ENCODE assay signal across 10 mouse cellular contexts in the genomic region with DNA sequence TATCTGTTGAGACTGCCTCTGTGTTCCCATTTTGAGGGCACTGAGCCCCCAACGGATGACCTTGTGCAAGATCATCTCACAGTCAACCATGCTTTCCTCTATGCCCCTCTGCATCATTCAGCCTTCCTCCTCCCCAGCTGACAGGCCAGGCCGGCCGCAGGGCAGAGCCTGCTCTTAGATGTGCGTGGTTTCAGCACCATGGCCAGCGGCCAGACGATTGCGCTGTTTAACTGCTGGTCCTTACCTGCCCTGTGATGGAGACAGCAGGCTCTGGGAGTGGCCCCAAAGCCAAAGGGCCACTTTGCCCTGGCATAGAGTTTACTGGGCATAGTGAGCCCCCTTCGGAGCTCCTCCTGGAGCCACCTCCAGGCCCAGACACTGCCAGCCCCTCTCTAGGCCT. TPM values are rescaled to one million over a fixed set of nuclear protein-coding genes. Genes with fewer than 3 reads are reported as not detected.
DNase-seq lines count a peak whose midpoint lies in the region; ATAC-seq and TF ChIP-seq lines count a peak whose summit lies in the region.
"Had no signal": no experiment of that assay in that cellular context is flagged by ENCODE, and none has a peak within 500 bp of the region (broad histone marks: within the 10 kb centered on the region; RNA-seq: fewer than 3 reads in every experiment).

No protein-coding gene starts in this region.

- H3K4me1 ChIP-seq in hindbrain, embryonic 10.5 days (replicated peaks) = peaks cover 34% of the 10 kb centered on the region
- H3K4me1 ChIP-seq in hindbrain, embryonic 12.5 days = peaks cover 13% of the 10 kb centered on the region; the same call in 1 of the 2 replicates
- no peaks in the 10 kb centered on the region for H3K4me1 ChIP-seq in MEL (ENCODE audit: control insufficient read depth in 1 of 2, insufficient read depth in 2 of 2, low read length in 2 of 2)
- peaks cover 2% of the 10 kb centered on the region; the same call in 1 of the 2 replicates for H3K4me1 ChIP-seq in midbrain, postnatal 0 days (ENCODE audit: insufficient read depth, low read length)
- H3K4me1 ChIP-seq: liver, embryonic 15.5 days; stomach, embryonic 15.5 days had no signal

- no peaks in the 10 kb centered on the region for H3K79me2 ChIP-seq in MEL (ENCODE audit: control insufficient read depth, insufficient read depth, low read length, poor library complexity)

- H3K36me3 ChIP-seq in hindbrain, embryonic 10.5 days = no peaks in the 10 kb centered on the region
- H3K36me3 ChIP-seq in hindbrain, embryonic 12.5 days = no peaks in the 10 kb centered on the region
- no peaks in the 10 kb centered on the region for H3K36me3 ChIP-seq in MEL (ENCODE audit: control insufficient read depth in 1 of 2, insufficient read depth in 2 of 2, low read length in 2 of 2)
- no peaks in the 10 kb centered on the region for H3K36me3 ChIP-seq in midbrain, postnatal 0 days (ENCODE audit: insufficient read depth, low read length)
- H3K36me3 ChIP-seq: liver, embryonic 15.5 days; stomach, embryonic 15.5 days had no signal

- no peaks in the 10 kb centered on the region for H3K27me3 ChIP-seq in hindbrain, embryonic 10.5 days (ENCODE audit: insufficient read depth, poor library complexity, severe bottlenecking)
- H3K27me3 ChIP-seq in hindbrain, embryonic 12.5 days = no peaks in the 10 kb centered on the region; the same call in 1 of the 2 replicates
- no peaks in the 10 kb centered on the region; a peak in 1 of 4 replicates for H3K27me3 ChIP-seq in MEL (ENCODE audit: control insufficient read depth in 1 of 2, insufficient read depth in 2 of 2, low read length in 2 of 2)
- no peaks in the 10 kb centered on the region for H3K27me3 ChIP-seq in midbrain, postnatal 0 days (ENCODE audit: insufficient read depth, low read length)
- H3K27me3 ChIP-seq: stomach, embryonic 15.5 days had no signal

- H3K4me3 ChIP-seq in hindbrain, embryonic 10.5 days = no peak overlapping the region
- H3K4me3 ChIP-seq in hindbrain, embryonic 12.5 days = no peak overlapping the region
- H3K4me3 ChIP-seq in MEL (ENCODE audit: control insufficient read depth in 1 of 2, insufficient read depth in 1 of 2, low read depth in 2 of 2, low read length in 2 of 2) = no peak overlapping the region
- H3K4me3 ChIP-seq in midbrain, postnatal 0 days (ENCODE audit: low read depth, low read length) = no peak overlapping the region
- H3K4me3 ChIP-seq: liver, embryonic 15.5 days; stomach, embryonic 15.5 days had no signal

- no peak for TF ChIP-seq EP300 in MEL (IDR thresholded peaks at IDR 0.05; ENCODE audit: low read depth in 1 of 2, low read length in 2 of 2)

- TF ChIP-seq POLR2A in MEL (IDR thresholded peaks at IDR 0.05; ENCODE audit: control insufficient read depth in 1 of 2, insufficient read depth in 1 of 2, low read depth in 1 of 2, low read length in 2 of 2, poor library complexity in 1 of 2) = no peak

- no peak overlapping the region for H3K27ac ChIP-seq in hindbrain, embryonic 10.5 days
- H3K27ac ChIP-seq in hindbrain, embryonic 12.5 days = no peak overlapping the region
- H3K27ac ChIP-seq in MEL (ENCODE audit: control insufficient read depth, low read depth, low read length) = no peak overlapping the region
- H3K27ac ChIP-seq in midbrain, postnatal 0 days (ENCODE audit: low read depth, low read length) = no peak overlapping the region
- H3K27ac ChIP-seq: liver, embryonic 15.5 days; stomach, embryonic 15.5 days had no signal

- no peak for TF ChIP-seq CTCF in MEL (IDR thresholded peaks at IDR 0.05 in 2 of 3, conservative IDR thresholded peaks at IDR 0.05 in 1 of 3; ENCODE audit: control insufficient read depth in 1 of 3, insufficient read depth in 1 of 3, low read depth in 2 of 3, low read length in 3 of 3, poor library complexity in 1 of 3, severe bottlenecking in 1 of 3)
- TF ChIP-seq CTCF in midbrain, postnatal 0 days (IDR thresholded peaks at IDR 0.05) = no peak

- H3K4me2 ChIP-seq in hindbrain, embryonic 12.5 days (replicated peaks) = no peak overlapping the region
- H3K4me2 ChIP-seq in midbrain, postnatal 0 days (ENCODE audit: low read depth, low read length, poor library complexity, severe bottlenecking) = no peak overlapping the region
- H3K4me2 ChIP-seq: liver, embryonic 15.5 days; stomach, embryonic 15.5 days had no signal

- peak; percentile 73 for DNase-seq in hindbrain, embryonic 10.5 days (ENCODE audit: low spot score)
- DNase-seq in MEL (ENCODE audit: low read depth, low spot score) = peak; percentile 70
- DNase-seq in embryo, embryonic 9.5 days (ENCODE audit: extremely low spot score) = peak; percentile 67
- peak; percentile 3 for DNase-seq in large intestine, adult 2 months (ENCODE audit: low read depth, low spot score)
- DNase-seq in retina, embryonic 14.5 days (ENCODE audit: low spot score) = peak; percentile 78
- no peak for DNase-seq in right cerebral cortex, postnatal 36 days (ENCODE audit: low spot score in 2 of 2)
- no peak for DNase-seq in midbrain, postnatal 0 days (ENCODE audit: low spot score)

- WGBS in hindbrain, embryonic 10.5 days = 14% methylated on average over 8 of the region's 8 CpGs
- 11% methylated on average over 8 of the region's 8 CpGs for WGBS in hindbrain, embryonic 12.5 days
- 15% methylated on average over 8 of the region's 8 CpGs for WGBS in large intestine, adult 2 months
- WGBS in midbrain, postnatal 0 days = 15% methylated on average over 8 of the region's 8 CpGs

- H3K9ac ChIP-seq in hindbrain, embryonic 12.5 days = no peak overlapping the region
- no peak overlapping the region for H3K9ac ChIP-seq in MEL (ENCODE audit: control insufficient read depth, low read depth, low read length, poor library complexity, severe bottlenecking)
- H3K9ac ChIP-seq in midbrain, postnatal 0 days (replicated peaks; ENCODE audit: low read length, poor library complexity, severe bottlenecking) = no peak overlapping the region
- H3K9ac ChIP-seq: liver, embryonic 15.5 days; stomach, embryonic 15.5 days had no signal

- no peak for TF ChIP-seq RAD21 in MEL (IDR thresholded peaks at IDR 0.05; ENCODE audit: low read depth, low read length)

- no peaks in the 10 kb centered on the region for H3K9me3 ChIP-seq in hindbrain, embryonic 10.5 days
- no peaks in the 10 kb centered on the region for H3K9me3 ChIP-seq in hindbrain, embryonic 12.5 days (replicated peaks)
- H3K9me3 ChIP-seq in MEL (replicated peaks; ENCODE audit: insufficient read depth, low read length) = no peaks in the 10 kb centered on the region
- H3K9me3 ChIP-seq in midbrain, postnatal 0 days (ENCODE audit: low read length) = no peaks in the 10 kb centered on the region
- H3K9me3 ChIP-seq: liver, embryonic 15.5 days; stomach, embryonic 15.5 days had no signal

- no peak for ATAC-seq in hindbrain, embryonic 12.5 days (ENCODE audit: low FRiP score)
- ATAC-seq in midbrain, postnatal 0 days (ENCODE audit: low FRiP score) = no peak

TF ChIP-seq in MEL, 35 proteins besides CTCF, POLR2A, EP300 and RAD21:
- peak; percentile 69; the same call in 1 of the 2 replicates for TF ChIP-seq SIN3A (IDR thresholded peaks at IDR 0.05; ENCODE audit: low read length)
- TF ChIP-seq JUND (IDR thresholded peaks at IDR 0.05; ENCODE audit: low read depth, low read length) = no peak
- TF ChIP-seq KAT2A (conservative IDR thresholded peaks at IDR 0.05; ENCODE audit: low read depth, low read length) = no peak
- no peak for TF ChIP-seq USF2 (IDR thresholded peaks at IDR 0.05; ENCODE audit: borderline replicate concordance in 1 of 2, insufficient read depth in 1 of 2, low read depth in 1 of 2, low read length in 2 of 2)
- TF ChIP-seq BHLHE40 (IDR thresholded peaks at IDR 0.05; ENCODE audit: borderline replicate concordance, low read depth, low read length) = no peak
- no peak for TF ChIP-seq MAZ (IDR thresholded peaks at IDR 0.05; ENCODE audit: low read depth, low read length)
- no peak for TF ChIP-seq SMC3 (IDR thresholded peaks at IDR 0.05; ENCODE audit: low read depth, low read length)

RNA-seq across cellular contexts. Expression of a gene that starts 39.3 kb away (rescaled TPM):
- polyA plus RNA-seq in hindbrain, embryonic 10.5 days (2016; fragmentation: Nextera tagmentation; extraction: Ambion mirVana) = 133 and 197 TPM in 2 replicates
- polyA plus RNA-seq in hindbrain, embryonic 12.5 days (2016; fragmentation: Nextera tagmentation; extraction: Ambion mirVana) = 202 and 215 TPM in 2 replicates
- total RNA-seq in MEL (2012; rRNA removed) = 10.3 and 10.4 TPM in 2 replicates
- 10 to 100 TPM in 1 of 2 experiments, not detected in 1; 39.6 TPM for polyA plus RNA-seq in MEL (2012; ENCODE audit: insufficient read depth in 1 of 2, insufficient read length in 2 of 2, low read depth in 1 of 2, low replicate concordance in 2 of 2, missing spikeins in 1 of 2)
- 42.4 and 54.4 TPM in 2 replicates for polyA plus RNA-seq in large intestine, adult 2 months (2012; rRNA removed)
- total RNA-seq in midbrain, postnatal 0 days (2014; rRNA removed) = 188 and 246 TPM in 2 replicates
- 224 and 240 TPM in 2 replicates for polyA plus RNA-seq in midbrain, postnatal 0 days (2015; fragmentation: Nextera tagmentation; extraction: Ambion mirVana)

Comparison
In these comparisons a context has a peak if more than half of its experiments do, and no peak if none do; other contexts are left out.
1. DNase-seq: peak in hindbrain, embryonic 10.5 days (single experiment), MEL (single experiment), embryo, embryonic 9.5 days (single experiment), large intestine, adult 2 months (single experiment) and retina, embryonic 14.5 days (single experiment); none in right cerebral cortex, postnatal 36 days (0 of 2) and midbrain, postnatal 0 days (single experiment).